Mouse (Mus musculus) thymus, postnatal 25 days (tissue): Measurements from ENCODE around the gene Adam12.

Source experiments
- DNase-seq: peaks from one replicate; pipeline ENCODE4 v3.0.0; 2022

Adam12 gene

DNA sequence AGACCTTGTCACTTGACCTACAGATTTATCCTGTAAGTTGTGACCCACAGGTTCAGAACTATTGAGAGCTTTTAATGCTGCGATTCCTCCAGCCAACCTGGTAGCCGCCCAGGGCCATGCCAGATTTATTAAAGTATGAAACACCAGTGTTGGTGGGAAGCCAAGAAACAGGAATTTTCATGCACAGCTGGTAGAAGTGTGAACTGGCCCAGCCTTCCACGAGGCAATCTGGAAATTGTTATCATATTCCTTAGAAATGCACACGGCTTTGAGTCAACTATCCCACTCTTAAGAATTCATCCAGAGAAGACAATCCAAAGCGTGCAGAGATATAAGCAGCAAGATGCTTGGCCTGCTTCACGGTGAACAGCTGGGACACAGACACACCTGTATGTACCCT is 82.6 kb downstream of the Adam12 start:
- no peak for DNase-seq

DNA sequence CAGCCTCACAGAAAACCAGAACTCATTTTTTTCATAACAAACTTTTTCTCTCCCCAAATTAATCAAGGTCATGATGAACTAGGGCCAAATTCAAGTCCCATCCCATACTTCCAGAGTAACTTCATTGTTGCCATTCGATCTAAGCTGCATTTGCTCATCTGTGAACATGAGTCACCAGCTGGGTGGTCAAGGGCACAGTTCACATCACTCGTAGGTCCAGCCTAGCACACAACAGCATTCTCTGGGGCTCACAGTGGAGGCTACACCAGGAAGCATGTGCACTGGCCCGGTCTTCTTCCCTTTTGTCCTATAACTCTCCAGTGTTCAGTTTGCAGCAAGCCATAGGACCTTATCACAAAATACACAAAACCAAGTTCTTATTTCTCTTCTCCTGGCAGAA is 84.4 kb downstream of the Adam12 start:
- no peak for DNase-seq

- DNase-seq = no peak
Observed at GRCm38 (mm10) chr7:134146821-134147220, 85.1 kb downstream of the Adam12 start.

GRCm38 (mm10) chr7:134144111-134144510 is 87.8 kb downstream of the Adam12 start:
- no peak for DNase-seq

DNA sequence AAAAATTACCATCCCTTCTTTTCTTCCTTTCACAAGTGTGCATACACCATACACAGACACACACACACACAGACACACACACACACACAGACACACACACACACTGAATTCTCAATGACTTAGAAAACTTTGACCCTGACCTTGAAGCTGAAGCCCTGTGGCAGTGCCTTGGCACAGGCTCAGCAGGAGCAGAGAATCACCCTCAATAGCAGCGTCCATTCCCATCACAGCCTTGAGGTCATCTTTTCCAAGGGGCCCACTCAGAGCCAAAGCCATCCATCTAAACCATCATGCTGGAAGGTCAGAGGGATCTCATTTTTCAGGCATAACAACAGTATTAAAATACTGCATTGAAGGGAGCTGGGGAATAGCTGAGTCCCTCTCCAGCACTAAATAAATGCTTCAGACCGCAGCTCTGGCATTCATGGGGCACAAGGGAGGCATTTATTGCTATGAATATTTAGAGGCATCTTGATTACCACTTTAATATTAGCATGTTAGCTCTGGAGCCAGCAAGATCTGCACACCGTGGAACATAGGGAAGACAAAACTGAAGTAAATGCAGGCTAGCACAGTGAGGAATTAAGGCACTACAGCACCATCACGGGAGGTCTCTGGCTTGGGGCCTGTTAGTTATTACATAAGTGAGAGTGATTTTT is 92.5 kb downstream of the Adam12 start:
- DNase-seq = no peak

GRCm38 (mm10) chr7:134132323-134132722 is 99.6 kb downstream of the Adam12 start:
- no peak for DNase-seq

- no peak for DNase-seq
Observed at GRCm38 (mm10) chr7:134128087-134128522, 103.8 kb downstream of the Adam12 start.

- no peak for DNase-seq
Observed at GRCm38 (mm10) chr7:134121397-134121796, 110.5 kb downstream of the Adam12 start.

GRCm38 (mm10) chr7:134115438-134115837 is 116.5 kb downstream of the Adam12 start:
- no peak for DNase-seq

DNA sequence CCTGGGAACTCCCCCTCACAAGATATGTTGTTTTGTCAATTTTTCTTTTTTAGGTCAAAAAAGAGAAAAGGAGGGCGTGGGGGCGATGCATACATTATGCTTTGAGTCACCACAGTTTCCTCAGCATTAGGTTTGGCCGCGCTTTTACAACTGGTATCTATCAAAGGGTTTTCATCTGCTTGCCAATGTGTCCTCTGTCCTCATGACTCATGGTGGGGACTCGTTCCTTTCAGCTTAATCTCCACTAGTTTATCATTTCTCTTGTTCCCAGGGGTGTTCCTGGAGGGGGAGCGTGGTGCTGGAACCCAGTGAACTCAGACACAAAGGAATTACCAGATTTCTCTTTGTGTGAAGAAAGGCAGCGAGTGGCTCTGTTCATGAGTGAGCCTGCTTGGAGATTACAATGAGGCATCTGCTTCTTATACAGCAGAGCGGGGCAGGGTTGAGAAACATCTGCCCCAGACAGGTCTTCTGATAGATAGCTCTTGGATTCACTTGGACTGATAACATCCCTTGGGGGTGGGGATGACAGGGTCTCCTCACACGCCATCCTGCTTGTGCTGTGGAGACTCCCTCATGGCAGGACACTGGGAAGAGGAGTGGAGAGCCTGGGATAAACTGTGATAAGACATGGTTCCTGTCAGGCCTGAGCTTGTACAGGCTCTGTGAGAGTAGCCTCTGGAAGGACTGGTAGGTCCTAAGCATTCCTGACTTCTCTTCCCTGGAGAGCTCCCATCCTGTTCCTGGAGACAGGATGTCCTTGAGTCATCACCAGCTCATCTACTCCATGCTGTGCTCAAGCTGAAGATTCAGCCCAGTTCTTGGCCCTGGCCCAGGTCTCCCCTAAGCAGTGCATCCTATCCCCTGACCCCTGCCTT is 117.4 kb downstream of the Adam12 start:
- no peak for DNase-seq

- DNase-seq = no peak
Observed at GRCm38 (mm10) chr7:134113829-134114228, 118.1 kb downstream of the Adam12 start.

DNA sequence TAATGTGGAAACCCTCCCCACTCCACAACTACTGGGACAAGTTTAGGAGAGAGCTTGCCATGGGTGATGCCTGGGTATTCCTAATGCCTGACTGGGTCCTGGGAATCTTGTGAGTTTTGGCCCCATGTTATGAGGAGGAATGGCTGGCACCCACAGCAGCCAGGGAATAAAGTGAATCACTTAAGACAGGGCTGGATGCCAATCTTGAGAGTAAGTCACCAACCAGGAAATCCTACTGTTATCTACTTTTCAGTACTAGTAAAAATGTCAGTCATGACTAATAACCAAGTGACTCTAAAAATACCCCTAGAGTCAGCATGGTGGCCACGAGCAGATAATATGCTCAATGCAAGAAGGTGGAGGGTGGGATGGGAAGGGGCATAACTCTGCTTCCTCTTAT is 121.8 kb downstream of the Adam12 start:
- DNase-seq = no peak

DNA sequence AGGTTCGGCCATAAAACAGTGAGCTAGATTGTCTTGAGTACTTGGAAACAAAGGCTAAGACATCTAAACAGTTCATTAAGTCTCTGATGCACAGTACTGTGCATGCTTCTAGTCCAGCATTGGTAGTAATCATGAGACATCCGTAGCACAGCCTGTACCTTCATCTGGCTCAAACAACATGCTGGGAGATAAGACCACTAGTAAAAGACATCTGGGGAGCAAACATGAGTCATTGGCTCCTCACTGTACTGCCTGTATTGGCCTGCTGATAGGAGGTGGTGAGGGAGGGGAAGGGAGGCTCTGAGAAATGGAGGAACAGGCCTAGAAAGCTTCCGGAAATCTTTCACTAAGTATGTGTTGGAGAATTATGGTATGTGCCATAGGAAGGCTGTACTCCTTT is 124.1 kb downstream of the Adam12 start:
- DNase-seq = no peak

GRCm38 (mm10) chr7:134099010-134099409 is 132.9 kb downstream of the Adam12 start:
- no peak for DNase-seq

- DNase-seq = no peak
Observed at GRCm38 (mm10) chr7:134097861-134098260, 134.1 kb downstream of the Adam12 start.

DNA sequence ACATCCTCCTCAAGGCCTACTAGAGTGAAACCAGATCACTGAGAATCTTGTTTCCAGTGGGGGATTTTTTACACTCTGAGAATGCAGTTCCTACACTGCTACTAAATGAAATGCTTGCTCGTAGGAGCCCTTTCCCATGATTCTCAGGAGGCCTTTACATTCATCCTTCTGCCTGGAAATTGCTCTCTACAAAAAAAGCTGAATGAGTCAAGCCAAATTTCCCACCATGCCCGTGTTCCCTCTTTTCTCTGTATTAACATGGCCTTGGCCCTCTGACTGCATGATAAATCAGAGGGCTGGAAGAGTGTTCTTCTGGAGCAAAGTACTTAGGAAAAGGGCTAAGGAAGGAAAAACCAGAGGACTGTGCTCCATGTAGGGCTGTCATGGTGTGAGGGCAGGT is 138.1 kb downstream of the Adam12 start:
- no peak for DNase-seq

- DNase-seq = no peak
Observed at GRCm38 (mm10) chr7:134090764-134091163, 141.2 kb downstream of the Adam12 start.

DNA sequence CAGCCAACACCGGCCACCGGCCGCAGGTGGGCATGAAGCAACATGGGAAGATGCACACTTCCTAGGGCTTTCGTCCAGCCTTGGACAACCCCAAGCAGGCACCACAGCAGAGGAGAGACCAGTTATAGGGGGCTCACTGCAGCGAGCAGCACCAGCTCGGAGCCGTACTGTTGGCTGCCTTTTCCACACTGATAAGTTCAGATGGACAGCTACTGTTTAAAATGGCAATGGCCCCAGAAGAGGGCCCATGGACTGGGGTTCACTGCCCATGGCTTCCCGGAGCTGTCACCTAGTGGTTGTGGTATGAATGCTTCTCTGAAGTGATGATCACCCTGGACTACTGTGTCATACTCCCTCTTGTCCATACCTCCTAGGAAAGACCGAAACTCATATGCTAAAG is 141.7 kb downstream of the Adam12 start:
- DNase-seq = no peak

- no peak for DNase-seq
Observed at GRCm38 (mm10) chr7:134088548-134089347, 143.2 kb downstream of the Adam12 start.

DNA sequence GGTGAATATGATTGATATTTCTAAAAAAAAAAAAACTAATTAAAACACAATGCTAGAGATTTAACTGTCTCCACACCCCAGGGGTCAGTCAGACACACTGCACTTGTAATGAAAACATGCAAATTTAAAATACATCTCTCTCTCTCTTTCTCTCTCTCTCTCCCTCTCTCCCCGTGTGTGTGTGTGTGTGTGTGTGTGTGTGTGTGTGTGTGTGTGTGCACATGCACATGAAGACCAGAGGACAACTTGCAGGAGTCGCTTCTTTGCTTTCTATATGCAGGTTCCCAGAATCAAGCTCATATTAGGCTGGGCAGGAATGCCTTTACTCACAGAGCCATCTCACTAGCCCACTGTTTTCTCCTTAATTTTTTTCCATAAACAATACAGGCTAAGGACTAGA is 146.6 kb downstream of the Adam12 start:
- DNase-seq = no peak

DNA sequence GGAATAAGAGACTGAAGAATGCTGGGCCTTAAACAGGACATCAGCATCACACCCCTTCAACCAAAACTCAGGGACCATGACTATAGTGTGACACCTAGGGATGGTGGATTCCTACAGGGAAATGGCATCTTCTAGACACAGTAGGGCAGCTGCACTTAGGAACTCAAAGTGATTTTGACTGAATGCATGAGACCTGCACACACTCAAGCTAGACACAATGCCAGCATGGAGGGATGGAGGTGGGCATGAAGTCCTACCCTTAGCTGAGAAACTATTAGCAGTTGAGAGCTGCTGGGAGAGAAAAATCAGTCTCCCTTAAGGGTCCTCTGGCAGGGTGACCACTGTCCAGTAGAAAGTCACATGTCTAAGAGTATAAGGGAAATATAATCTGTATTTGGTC is 147.0 kb downstream of the Adam12 start:
- DNase-seq = no peak

- DNase-seq = no peak
Observed at GRCm38 (mm10) chr7:134081307-134082072, 150.5 kb downstream of the Adam12 start.
